Mouse (Mus musculus): ENCODE data around the gene Med12. TPM values are rescaled to one million over a fixed set of nuclear protein-coding genes. Genes with fewer than 3 reads are reported as not detected.

Med12 gene
- polyA plus RNA-seq, 1 experiment from 2014 or later, result 10.1 TPM

DNA sequence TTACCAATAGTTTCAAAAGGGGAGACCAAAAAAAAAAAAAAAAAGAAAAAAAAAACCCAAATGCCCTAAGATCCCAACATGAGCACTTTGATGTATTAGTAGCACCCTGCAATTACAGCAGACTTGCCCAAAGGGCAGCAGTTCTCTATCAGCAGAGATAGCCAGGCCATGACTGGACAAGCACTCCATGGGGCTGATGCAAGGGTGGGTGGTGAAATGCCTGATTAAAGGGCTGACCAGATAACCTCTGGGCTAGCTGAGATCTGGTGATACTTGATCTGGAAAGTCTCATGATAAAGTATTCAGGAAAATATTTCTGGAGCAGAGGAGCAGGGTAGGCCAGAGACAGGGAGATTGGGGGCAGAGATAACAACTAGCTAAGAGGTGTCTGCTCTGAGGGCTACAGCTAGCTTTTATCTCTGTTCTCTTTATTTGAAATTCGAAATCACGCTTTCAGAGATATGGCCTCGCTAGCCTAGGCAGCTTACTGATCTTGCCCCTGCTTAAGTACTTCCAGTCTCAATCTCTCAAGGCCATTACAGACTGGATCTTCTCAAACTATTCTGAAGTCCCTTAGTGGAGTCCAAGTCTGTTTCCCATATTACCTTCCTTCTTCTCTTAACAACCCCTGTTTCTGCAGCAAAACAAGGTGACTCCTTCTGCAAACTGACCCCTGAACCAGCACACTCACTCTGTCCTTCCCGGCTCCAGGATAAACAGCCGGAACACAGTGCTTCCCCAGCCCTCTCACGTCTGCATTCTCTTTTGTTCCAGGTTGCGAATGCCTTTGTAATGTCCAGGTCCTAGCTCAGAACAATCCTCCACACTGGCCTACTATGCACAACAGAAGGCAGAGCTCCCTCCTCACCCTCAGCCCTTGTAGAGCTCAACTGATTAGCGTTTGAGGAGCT lies 52.4 kb downstream of the Med12 start:
- Histone ChIP-seq H3K9ac (ENCODE audit: low read length) (no peak overlapping the region), H3K4me1 (replicated peaks; ENCODE audit: control insufficient read depth, insufficient read depth) (no peaks in the 10 kb centered on the region), H3K27me3 (ENCODE audit: control insufficient read depth, insufficient read depth, low read length) (no peaks in the 10 kb centered on the region), H3K27ac (replicated peaks) (no peak overlapping the region), H3K36me3 (ENCODE audit: control insufficient read depth, insufficient read depth, low read length) (no peaks in the 10 kb centered on the region), H3K4me2 (replicated peaks; ENCODE audit: low read depth) (no peak overlapping the region), H3K9me3 (ENCODE audit: control insufficient read depth, low read length) (no peaks in the 10 kb centered on the region), H3K4me3 (ENCODE audit: low read depth, low read length) (no peak overlapping the region)
- no peak for DNase-seq (ENCODE audit: low spot score)
- 51% methylated on average over 8 of the region's 8 CpGs for WGBS
- TF ChIP-seq EP300 (optimal IDR thresholded peaks at IDR 0.05), result no peak
- TF ChIP-seq CTCF (IDR thresholded peaks at IDR 0.05; ENCODE audit: low read depth), result no peak
- no peak for ATAC-seq (ENCODE audit: low FRiP score, low TSS enrichment)

DNA sequence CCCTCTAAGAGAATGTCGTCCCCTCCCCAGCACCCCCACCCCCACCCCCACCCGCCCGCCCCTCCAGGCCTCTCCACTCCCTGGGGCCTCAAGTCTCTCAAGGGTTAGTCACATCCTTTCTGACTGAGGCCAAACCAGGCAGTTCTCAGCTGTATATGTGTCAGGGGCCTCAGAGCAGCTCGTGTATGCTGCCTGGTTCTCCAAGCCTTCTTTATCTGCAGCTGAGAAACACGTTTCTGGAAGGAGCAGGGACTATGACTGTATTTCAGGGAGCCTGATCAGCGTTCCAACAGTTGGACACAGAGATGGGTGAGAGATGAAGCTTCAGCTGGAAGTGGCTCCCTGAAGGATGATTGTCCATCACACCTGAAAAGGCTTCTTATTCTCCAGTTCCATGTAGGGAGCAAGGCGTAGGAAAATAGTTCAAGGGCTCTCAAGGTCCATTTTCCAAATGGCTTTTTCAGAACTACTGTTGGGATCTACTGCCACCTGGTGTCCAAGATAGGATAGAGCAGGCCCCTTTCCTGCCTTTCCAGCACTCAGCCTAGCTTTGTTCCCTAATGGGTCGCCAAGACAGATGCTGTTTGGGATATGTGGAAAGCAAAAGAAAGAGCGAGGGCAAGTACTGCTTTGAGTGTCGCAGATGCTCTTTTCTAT lies 55.7 kb downstream of the Med12 start:
- WGBS, result 17% methylated on average over 10 of the region's 10 CpGs
- H3K27me3 ChIP-seq (ENCODE audit: control insufficient read depth, insufficient read depth, low read length), result no peaks in the 10 kb centered on the region
- no peak overlapping the region for H3K9ac ChIP-seq (ENCODE audit: low read length)
- peak; percentile 89 for TF ChIP-seq CTCF (IDR thresholded peaks at IDR 0.05; ENCODE audit: low read depth)
- no peak for TF ChIP-seq EP300 (optimal IDR thresholded peaks at IDR 0.05)
- DNase-seq (ENCODE audit: low spot score), result peak; percentile 39
- H3K4me1 ChIP-seq (replicated peaks; ENCODE audit: control insufficient read depth, insufficient read depth), result no peaks in the 10 kb centered on the region
- no peaks in the 10 kb centered on the region for H3K9me3 ChIP-seq (ENCODE audit: control insufficient read depth, low read length)
- H3K4me2 ChIP-seq (replicated peaks; ENCODE audit: low read depth), result no peak overlapping the region
- H3K4me3 ChIP-seq (ENCODE audit: low read depth, low read length), result no peak overlapping the region
- ATAC-seq (ENCODE audit: low FRiP score, low TSS enrichment), result no peak
- peak overlapping the region; percentile 63 for H3K27ac ChIP-seq (replicated peaks)
- no peaks in the 10 kb centered on the region for H3K36me3 ChIP-seq (ENCODE audit: control insufficient read depth, insufficient read depth, low read length)

DNA sequence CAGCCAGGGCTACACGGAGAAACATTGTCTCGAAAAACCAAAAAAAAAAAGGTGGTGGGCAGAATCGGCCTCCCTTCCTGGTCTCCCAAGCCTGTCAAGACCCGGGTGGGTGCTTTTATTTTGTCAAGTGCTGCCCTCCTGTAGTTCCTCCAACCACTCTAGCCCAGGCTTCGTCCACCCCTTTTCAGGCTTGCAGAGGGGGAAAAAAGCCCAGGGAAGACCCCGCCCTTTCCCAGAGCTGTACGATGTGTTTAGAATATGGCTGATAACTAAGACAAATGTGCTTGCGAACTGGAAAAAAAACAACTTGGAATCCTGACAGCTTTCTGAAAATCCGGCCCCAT lies 58.2 kb downstream of the Med12 start:
- no peak for TF ChIP-seq EP300 (optimal IDR thresholded peaks at IDR 0.05)
- no peak for TF ChIP-seq CTCF (IDR thresholded peaks at IDR 0.05; ENCODE audit: low read depth)
- Histone ChIP-seq H3K9ac (ENCODE audit: low read length) (0 out of 2 replicates have a peak overlapping the region, but pooled peaks have one; percentile 43), H3K27me3 (ENCODE audit: control insufficient read depth, insufficient read depth, low read length) (no peaks in the 10 kb centered on the region), H3K4me2 (replicated peaks; ENCODE audit: low read depth) (peak overlapping the region; percentile 43), H3K4me1 (replicated peaks; ENCODE audit: control insufficient read depth, insufficient read depth) (no peaks in the 10 kb centered on the region), H3K27ac (replicated peaks) (peak overlapping the region; percentile 92), H3K9me3 (ENCODE audit: control insufficient read depth, low read length) (no peaks in the 10 kb centered on the region), H3K36me3 (ENCODE audit: control insufficient read depth, insufficient read depth, low read length) (no peaks in the 10 kb centered on the region), H3K4me3 (ENCODE audit: low read depth, low read length) (peak overlapping the region; percentile 24; the same call in 1 of the 2 replicates)
- no peak; the same call in 1 of the 2 replicates for ATAC-seq (ENCODE audit: low FRiP score, low TSS enrichment)
- whole genome bisulfite sequencing, result 34% methylated on average over 9 of the region's 9 CpGs
- no peak for DNase-seq (ENCODE audit: low spot score)

DNA sequence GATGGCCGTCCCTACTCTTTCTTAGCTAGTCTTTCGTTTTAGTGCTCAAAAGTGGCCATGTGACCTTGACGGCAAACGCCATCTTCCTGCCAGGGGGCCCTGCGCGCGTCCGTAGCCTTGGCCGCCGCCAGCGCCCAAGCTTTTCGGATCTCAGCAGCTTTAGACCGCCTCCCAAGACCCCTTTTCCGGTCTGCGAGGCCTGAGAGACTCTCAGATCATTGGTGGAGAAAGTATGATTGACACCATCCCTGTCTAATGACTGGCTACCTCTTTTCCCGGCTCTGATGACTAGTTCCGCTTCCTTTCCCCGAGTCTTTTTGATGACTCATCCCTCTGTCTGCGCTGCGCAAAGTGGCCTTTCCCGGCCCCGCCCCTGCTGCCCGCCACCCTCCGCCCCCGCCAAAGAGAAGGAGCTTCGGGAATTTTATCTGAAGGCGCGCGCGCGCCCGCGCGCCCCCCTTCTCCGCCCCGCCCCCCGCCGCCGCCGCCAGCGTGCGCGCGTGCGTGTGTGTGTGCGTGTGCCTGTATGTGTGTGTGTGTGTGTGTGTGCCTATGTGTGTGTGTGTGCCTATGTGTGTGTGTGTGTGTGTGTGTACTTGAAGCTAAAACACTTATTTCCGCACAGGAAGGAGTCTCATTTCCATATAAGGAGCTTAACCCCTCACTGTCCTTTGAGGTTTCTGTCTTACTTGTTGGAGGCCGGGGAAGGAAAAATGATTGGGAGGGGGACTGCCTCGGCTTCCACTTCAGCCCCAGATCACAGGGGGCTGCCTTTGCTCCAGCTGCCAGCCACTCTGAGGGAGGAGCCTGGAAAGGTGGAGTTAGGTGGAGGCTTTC lies 58.8 kb downstream of the Med12 start:
- peak overlapping the region; percentile 38 for H3K4me3 ChIP-seq (ENCODE audit: low read depth, low read length)
- H3K27me3 ChIP-seq (ENCODE audit: control insufficient read depth, insufficient read depth, low read length), result no peaks in the 10 kb centered on the region
- ATAC-seq (ENCODE audit: low FRiP score, low TSS enrichment) (peak; percentile 98), DNase-seq (ENCODE audit: low spot score) (peak; percentile 89)
- H3K9ac ChIP-seq (ENCODE audit: low read length), result peak overlapping the region; percentile 55
- peak overlapping the region; percentile 49 for H3K4me2 ChIP-seq (replicated peaks; ENCODE audit: low read depth)
- no peaks in the 10 kb centered on the region for H3K4me1 ChIP-seq (replicated peaks; ENCODE audit: control insufficient read depth, insufficient read depth)
- peak overlapping the region; percentile 92 for H3K27ac ChIP-seq (replicated peaks)
- WGBS, result 11% methylated on average over 31 of the region's 49 CpGs
- TF ChIP-seq EP300 (optimal IDR thresholded peaks at IDR 0.05) (no peak), CTCF (IDR thresholded peaks at IDR 0.05; ENCODE audit: low read depth) (no peak)
- no peaks in the 10 kb centered on the region for H3K36me3 ChIP-seq (ENCODE audit: control insufficient read depth, insufficient read depth, low read length)
- no peaks in the 10 kb centered on the region for H3K9me3 ChIP-seq (ENCODE audit: control insufficient read depth, low read length)

DNA sequence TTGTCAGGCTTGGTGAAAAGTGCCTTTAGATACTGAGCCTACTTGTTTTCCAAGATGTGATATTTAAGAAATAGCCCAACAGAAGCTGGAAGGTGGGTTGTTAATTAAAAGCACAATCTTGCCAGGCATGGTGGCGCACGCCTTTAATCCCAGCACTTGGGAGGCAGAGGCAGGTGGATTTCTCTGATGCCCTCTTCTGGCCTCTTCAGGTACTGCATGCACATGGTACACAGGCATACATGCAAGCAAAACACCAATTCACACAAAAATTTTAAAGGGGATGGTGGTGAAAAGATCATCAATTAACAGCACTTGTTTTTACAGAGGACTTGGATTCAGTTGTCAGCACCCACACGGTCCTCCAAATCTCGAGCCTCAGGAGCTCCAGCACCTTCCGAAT lies 60.8 kb downstream of the Med12 start:
- TF ChIP-seq CTCF (IDR thresholded peaks at IDR 0.05; ENCODE audit: low read depth) (peak; percentile 61), EP300 (optimal IDR thresholded peaks at IDR 0.05) (no peak)
- no peaks in the 10 kb centered on the region for H3K9me3 ChIP-seq (ENCODE audit: control insufficient read depth, low read length)
- H3K4me2 ChIP-seq (replicated peaks; ENCODE audit: low read depth), result no peak overlapping the region
- no peak overlapping the region for H3K27ac ChIP-seq (replicated peaks)
- no peaks in the 10 kb centered on the region for H3K27me3 ChIP-seq (ENCODE audit: control insufficient read depth, insufficient read depth, low read length)
- no peak overlapping the region for H3K4me3 ChIP-seq (ENCODE audit: low read depth, low read length)
- 89% methylated on average over 5 of the region's 5 CpGs for WGBS
- no peaks in the 10 kb centered on the region for H3K36me3 ChIP-seq (ENCODE audit: control insufficient read depth, insufficient read depth, low read length)
- H3K4me1 ChIP-seq (replicated peaks; ENCODE audit: control insufficient read depth, insufficient read depth), result no peaks in the 10 kb centered on the region
- no peak overlapping the region for H3K9ac ChIP-seq (ENCODE audit: low read length)
- ATAC-seq (ENCODE audit: low FRiP score, low TSS enrichment) (no peak), DNase-seq (ENCODE audit: low spot score) (peak; percentile 20)
